Mouse (Mus musculus): Measurements from ENCODE around the gene Zfp146.
"Not testable (repeated sequence)": the region's sequence is repeated elsewhere in the genome, so short reads cannot be mapped to it uniquely, and the experiment has no call there.

Zfp146 gene

DNA sequence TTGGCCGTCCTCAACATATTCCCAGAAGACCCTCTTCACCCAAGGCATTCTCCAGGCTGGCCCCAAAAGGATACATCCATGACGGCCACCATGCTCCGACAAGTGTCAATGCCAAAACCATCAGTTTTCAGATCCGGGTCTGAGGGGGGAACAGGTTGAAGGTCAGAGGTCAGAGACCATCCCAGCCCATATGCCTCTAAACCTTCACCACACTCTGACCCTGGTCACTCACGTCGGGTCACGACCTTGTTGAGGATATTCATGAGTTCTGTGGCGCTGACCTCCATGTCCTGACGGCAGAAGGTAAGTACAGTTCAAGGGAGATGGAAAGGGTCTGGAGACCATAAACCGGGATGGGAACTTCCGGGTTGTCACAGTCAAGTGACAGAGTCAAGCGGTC, 22.5 kb upstream of the Zfp146 start:
- DNase-seq (ENCODE audit: extremely low spot score, low spot score) = no peak

DNA sequence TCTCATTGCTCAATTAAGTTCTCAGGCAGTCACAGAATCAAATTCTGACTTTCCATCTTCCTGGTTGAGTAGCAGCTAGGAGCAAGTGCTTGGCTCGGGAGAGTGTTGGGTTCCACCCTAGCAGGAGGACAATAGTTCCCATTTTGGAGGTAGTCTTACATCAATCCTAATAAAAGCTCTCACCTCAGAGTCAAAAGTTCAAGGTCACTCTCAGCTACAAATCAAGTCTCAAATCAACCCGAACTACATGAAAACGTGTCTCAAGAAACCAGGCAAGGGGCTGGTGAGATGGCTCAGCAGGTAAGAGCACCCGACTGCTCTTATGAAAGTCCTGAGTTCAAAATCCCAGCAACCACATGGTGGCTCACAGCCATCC, 19.6 kb upstream of the Zfp146 start:
- no peak for DNase-seq (ENCODE audit: extremely low spot score, low spot score)

DNA sequence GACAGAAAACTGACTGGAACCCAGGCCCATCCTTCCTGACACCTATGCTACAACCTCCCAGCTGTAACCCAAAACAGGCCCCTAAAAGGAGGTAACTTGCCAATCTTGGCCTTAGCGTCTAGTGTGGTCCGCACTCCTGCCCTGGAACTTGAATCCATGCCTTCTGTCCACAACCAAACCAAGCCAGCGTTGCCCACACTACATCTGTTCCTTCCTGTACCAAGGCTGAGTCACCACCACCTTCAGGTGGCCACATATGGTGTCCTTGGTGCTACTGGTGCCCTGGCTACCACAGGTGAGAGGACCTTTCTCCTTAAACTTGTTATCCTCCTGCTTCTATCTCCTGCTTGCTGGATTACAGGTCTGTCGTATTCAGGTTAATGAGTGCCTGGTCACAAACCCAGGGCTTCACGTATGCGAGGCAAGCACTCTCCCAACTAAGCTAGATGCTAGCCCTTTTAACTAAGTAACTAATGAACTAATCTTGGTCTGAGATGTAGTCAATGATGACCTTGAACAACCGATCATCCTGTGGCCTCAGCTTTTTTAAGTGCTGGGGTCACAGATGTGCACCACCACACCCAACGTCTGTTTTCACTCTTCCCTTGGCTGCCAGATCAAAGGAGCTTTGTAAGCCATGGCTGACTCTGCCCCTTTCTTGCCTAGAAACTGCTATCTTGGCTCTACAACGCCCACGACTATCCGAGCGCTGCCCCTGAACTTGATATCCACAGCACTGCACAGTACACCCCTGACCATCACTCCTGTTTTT, 19.0 kb upstream of the Zfp146 start:
- DNase-seq (ENCODE audit: extremely low spot score, low spot score) = no peak

DNA sequence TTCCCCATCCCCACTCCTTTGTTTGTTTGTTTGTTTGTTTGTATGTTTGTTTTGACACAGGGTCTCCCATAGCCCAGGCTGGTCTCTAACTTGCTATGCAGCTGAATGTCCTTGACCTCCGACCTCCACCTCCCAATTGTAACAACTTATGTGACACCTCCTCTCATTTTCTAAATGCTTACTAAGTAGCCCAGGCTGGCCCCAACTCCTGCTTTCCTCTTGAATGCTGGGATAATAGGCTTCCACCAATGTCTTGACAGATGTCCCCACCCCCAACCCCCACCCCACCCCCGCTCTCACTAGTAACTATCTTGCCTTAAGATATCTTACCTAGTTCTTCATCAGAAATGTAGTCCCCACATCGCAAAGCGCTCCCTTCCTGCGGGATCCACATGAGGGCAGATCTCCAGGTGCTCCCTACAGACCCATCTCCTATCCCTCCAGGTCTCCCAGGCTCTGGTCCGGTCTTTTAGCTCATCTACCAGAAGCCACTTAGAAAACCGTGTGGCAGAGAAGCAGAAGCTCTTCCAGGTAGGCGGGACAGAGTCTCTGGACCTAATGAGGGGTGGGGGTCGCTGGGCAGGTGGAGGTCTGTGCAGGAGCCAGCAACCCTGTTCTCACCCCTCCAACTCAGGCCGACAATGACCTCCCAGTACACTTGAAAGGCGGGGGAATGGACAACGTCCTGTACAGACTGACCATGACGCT, 15.2 kb upstream of the Zfp146 start:
- no peak for DNase-seq (ENCODE audit: extremely low spot score, low spot score)

DNA sequence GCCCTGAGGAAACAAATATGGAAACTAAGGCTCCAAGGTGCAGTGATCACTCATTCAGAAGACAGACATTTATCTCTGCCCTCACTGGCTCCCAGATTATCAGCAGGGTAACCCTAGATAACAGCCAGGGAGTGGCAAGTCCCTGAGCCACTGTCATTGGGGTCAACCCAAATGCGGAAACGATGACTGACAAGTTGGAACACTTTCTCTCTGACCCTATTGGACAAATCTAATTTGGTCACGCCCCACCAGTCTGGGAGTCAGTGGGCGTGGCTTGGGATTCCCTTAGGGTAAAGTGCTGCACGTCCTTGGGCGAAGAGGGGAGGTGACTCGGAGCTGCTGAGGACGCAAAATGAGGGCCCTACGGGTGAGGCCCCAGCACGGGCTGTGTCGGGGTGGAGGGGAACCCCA, 14.3 kb upstream of the Zfp146 start, which contains the start of gene Cox7a1:
Gene Cox7a1 (plus strand): TSS at position 266 of the 411 bp plus-strand sequence.
- peak; percentile 67 for DNase-seq (ENCODE audit: extremely low spot score, low spot score)

DNA sequence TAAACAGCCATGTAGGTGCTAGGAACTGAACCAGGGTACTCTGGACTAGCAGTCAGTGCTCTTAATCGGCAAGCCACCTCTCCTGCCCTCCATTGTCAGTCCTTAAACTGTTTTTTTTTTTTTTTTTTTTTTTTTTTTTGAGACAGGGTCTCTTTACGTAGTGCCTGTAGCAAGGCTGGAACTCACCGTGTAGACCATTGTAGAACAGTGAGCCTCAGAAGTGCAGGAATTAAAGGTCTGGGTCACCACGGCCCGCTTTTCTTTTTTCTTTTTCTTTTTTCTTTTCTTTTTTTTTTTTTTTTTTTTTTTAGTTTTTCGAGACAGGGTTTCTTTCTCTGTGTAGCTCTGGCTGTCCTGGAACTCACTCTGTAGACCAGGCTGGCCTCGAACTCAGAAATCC, 13.6 kb upstream of the Zfp146 start:
- DNase-seq (ENCODE audit: extremely low spot score, low spot score) = not testable (repeated sequence)

DNA sequence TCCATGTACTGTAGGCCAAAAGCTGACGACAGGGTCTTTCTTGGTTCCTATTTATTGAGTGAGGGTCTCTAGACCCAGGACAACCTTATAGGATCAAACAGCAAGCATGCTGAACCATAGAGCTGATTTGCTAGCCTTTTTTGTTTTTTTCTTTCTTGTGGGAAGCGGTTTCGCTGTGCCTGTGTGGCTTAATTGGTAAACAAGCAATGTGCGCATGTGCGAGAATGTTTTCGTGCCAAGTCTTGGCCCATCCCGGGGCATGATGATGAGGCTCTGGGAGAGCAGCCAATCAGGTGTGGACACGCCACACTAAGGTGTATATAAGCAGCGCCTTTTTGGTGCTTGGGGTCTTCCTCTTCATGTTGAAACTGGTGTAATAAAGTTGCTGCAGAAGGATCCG, 12.4 kb upstream of the Zfp146 start:
- not testable (repeated sequence) for DNase-seq (ENCODE audit: extremely low spot score, low spot score)

DNA sequence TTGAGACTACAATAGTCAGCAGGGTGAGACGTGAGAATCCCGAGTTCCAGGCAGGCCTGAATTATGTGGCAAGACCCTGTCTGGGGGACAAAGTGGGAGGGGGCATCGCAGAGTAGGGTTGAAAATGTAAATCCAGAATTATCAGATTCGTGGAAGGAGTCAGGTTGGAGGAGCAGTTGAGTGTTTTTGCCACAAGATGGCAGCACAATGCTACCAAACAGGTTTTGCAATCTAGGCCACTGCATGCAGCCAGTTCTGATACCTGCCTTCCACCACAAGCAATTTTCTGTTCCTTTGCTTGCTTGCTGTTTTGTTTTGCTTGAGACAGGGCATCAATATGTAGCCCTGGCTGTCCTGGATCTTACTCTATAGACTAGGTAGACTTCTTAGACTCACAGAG, 11.8 kb upstream of the Zfp146 start:
- DNase-seq (ENCODE audit: extremely low spot score, low spot score) = peak; percentile 76

DNA sequence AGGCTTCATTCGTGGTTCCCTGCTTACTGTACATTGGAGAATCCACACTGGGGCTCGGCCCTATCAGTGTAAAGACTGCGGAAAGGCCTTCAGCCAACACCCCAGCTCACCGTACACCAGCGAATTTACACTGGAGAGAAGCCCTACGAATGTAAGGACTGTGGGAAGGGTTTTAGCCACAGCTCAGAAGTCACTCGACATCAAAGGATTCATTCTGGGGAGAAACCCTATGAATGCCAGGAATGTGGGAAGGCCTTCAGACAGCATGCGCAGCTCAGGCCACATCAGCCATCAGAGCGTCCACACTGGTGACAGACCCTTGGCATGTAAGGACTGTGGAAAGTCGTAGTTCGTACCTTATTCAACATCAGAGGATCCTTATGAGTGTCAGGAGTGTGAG, 8.7 kb upstream of the Zfp146 start:
- DNase-seq (ENCODE audit: extremely low spot score, low spot score) = no peak

DNA sequence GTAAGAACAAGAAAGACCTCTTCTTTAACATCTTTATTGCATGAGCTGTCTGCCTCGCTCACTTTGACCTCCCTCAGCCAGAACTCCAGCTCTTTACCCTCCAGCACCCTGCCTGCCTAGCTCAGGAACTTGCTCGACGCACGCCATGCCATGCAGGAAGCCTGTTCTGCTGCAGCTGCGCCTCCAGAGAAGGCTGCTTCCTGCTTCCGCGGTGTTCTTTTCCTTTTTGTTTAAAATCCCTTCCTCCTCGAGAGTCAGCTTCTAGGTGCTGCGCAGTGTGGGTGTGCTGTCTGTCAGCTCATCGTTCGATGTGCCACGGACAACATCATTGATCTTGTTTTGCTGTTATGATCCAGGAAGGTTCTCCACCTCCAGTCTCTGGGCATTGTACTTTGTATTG, 6.9 kb upstream of the Zfp146 start:
- no peak for DNase-seq (ENCODE audit: extremely low spot score, low spot score)

DNA sequence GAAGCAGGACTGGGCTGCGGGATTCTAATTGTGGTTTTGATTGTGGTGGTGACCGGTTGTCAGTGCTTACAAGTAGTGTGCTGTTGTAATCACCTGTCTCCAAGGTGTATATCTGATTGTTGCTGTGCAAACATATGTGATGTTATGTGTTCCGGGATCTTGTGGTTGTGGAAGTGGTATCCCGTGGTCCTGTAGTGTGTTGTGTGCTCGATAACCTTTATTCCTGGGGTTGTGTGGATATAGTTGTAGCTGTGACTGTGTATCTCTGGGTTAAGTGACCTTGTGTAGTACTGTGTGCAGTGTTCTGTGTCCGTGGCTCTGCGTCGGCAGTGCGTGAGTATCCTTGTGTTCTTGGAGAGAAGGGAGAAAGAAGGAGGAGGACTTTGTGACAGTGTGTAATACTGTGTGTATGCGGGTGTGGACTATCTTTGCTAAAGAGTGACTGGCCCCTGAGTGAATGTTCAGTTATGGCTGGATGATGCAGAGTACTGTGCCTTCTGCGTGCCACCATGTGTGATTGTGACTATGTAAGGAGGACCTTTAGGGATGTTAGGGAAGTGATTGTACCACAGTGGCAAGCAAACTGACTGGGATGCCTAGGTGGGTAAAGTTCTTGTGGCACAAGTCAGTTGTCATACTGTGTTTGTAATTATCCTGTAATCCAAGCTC, 867 bp upstream of the Zfp146 start:
- DNase-seq (ENCODE audit: extremely low spot score, low spot score) = no peak

DNA sequence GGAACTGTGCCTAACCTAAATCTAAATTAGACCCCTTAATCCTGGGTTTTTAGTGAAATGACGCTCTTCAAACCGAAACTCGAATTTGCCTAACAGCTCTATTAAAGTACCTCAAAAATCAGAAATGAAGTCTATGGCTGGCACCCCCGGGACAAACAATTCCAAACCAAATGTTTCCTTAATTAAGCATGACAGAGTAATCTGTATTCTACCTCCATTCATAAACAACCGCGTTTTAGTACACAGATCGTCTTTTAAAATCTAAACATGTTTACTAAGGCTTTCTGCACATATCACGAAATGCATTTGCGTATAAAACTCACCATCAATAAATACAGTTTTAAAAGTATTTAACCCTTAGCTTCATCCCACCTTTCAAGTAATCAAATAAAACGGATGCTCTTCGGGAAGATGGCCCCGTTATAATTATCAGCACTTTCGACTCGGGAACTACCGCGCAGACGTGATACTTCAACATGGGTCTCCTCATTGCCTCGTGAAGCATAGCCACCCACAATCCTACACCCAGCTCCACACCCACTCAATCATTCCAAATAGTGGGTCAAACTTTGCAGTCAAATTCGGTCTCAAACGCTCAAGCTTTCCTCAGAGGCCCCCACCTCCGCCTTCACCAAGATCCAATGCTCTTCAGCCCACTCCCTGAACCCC, 502 bp downstream of the Zfp146 start:
- no peak for DNase-seq (ENCODE audit: extremely low spot score, low spot score)

DNA sequence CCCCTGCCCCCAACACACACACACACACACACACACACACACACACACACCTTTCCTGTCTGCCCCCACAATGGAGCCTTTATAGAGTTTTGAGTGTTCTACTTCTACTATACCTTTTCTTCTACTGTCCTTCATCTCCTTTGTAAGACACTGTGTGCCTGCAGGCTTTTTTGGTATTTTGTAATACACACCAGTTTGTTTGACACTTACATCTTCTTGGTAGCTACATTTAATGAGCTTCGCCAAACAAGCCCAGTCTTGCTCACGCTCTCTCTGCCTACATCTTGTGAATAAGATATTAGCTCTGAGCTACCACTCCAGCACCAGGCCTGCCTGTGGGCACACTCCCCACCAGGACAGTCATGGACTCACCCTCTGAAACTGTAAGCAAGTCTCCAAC, 4.8 kb downstream of the Zfp146 start:
- no peak for DNase-seq (ENCODE audit: extremely low spot score, low spot score)

DNA sequence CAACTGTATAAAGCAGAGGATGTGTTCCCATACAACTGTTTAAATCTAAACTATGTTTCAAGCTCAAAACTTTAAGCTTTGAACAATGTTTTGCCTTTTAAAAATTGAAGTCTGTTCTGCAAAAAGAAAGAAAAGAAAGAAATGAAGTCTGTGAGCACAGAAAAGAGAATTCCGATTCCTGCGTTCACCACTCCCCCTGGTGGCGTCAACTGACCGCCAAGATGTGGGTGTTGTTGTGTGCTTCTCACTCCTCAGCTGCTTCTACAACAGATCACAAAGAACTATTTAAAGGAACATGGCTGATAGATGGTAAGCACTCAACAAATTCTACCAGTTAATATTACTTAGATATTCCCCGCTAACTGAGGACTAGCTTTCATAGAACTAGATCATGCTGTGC, 6.4 kb downstream of the Zfp146 start:
- no peak for DNase-seq (ENCODE audit: extremely low spot score, low spot score)

DNA sequence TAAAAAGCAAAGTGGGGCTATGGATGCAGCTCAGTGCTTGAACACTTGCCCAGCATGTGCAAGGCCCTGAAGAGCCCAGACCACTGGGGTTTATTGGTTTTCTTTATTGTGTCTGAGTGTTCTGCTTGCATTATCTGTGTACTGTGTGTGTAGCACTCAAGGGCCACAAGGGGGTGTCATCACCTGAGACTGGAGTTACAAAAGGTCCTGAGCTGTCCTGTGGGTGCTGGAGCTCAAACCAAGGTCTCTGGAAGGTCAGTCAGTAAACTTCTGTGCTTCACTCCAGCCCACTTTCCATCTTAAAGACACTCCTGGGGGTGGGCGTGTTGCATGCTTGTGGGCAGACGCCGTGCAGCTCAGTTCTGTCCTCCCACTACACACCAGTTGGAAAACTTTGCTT, 14.0 kb downstream of the Zfp146 start:
- DNase-seq (ENCODE audit: extremely low spot score, low spot score) = no peak

DNA sequence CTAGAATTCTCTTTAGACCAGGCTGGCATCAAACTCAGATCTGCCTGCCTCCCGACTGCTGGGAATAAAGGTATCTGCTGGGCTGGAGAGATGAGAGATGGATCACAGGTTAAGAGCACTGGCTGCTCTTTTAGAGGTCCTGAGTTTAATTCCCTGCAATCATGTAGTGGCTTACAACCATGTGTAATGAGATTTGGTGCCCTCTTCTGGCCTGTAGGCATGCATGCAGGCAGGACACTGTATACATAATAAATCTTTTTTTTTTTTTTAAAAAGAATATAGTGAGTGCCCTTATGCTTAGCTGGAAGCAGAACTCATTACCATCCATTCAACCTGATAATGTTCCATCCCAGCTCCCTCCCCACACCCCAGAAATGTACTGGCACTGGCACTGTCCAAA, 15.5 kb downstream of the Zfp146 start:
- DNase-seq (ENCODE audit: extremely low spot score, low spot score) = no peak

DNA sequence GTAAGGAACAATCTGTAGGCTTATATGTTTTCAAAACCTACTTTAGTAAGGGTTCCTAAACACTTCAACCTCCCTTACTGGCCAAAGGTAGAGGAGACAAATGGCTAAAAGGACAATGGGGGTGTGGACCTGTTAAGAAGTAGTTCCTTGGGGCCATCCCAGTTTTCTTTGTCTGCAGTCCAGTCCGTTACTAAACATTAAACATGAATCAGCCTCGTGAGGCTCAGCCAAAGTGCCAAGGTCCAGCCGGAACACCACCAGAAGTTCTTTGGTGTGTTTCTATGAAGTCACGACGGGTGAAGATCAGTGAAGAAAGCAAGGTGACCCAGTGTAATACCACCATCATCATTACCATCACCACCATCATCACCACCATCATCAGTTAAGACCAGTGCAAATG, 22.5 kb downstream of the Zfp146 start:
- no peak for DNase-seq (ENCODE audit: extremely low spot score, low spot score)

DNA sequence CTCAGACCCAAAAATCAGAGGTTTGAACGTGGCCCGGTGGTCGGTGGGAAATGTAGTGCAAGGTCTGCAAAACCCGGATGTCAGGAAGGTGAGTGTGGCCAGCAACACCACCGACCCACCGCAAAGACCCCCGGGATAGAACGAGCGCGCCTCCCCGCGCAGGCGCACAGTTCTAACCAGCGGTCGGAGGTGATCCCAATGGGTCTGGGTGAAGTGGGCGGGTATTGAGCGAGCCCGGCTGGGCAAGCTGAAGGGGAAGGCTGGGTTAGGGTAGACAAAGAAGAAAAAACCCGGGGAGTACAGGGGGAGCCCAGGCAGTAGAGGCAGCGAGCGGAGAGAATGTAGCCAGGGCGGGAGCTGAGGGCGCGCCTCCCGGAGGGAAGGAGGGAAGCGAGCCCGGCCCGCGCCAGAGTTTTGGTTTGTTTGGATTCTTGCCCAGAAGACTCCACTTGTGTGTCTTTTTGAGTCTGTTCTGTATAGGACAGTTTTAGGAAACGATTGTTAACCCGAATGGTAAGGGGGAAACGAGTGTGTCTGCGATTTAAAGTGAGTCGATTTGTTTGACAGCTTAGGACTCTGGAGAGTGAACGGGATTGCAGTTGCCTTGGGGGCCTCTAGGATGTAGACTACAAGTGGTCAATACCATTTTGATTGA, 25.9 kb downstream of the Zfp146 start:
- DNase-seq (ENCODE audit: extremely low spot score, low spot score) = peak; percentile 89

DNA sequence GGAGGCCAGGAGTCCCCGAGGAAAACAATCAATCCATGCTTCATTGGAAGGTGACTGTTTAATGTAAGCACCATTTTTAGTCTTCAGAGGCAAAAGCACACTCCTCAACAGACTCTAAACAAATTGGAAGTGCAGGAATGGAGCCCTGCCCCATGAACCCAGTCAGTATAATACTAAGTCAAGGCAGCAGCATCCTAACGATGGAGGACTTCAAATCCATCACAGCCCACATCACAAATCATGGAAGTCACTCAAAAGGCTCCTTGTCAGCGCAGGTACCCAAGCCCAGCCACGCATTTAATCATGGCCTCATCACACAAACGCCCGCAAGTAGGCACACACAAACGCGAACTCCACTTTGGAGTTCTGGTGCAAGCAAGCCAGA, 26.4 kb downstream of the Zfp146 start:
- DNase-seq (ENCODE audit: extremely low spot score, low spot score) = no peak

DNA sequence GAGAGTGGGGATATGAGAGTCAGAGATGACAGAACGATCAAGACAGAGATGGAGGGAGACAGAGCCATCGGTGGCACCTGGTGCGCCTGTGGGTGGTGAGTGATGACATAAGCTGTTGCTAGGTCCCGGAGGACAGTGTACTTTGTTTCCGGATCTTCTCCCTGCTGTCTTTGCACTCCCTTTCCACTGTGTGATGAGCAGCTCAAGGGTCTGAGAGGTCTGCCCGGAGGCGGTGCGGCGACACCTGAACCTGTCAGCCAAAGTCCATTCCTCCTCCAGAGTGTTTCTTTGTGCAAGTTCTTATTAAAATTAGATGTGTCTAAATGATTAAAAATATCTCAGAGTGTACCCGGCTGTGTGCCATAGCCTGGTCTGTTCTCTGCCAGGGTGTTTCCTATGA, 32.7 kb downstream of the Zfp146 start:
- DNase-seq (ENCODE audit: extremely low spot score, low spot score) = no peak

DNA sequence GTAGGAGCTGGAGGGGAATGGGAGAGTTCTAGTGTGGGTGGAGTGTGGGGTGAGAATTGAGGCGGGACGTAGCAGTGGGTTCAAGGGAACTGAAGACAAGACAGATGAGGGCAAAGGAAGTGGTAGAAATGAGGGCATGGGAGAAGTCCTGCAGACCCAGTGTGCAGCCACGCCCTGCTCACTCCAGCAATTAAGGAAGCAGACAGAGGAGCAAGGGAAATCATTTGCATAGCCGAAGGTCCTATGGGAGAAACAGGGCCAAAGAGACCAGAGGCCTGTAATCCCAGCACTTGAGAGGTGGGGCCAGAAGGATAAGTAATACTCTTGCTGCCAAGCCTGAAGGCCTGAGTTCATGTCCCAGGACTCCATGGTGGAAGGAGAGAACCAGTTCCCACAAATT, 37.2 kb downstream of the Zfp146 start:
- DNase-seq (ENCODE audit: extremely low spot score, low spot score) = no peak
